Mouse (Mus musculus) cortical plate, adult 2 months (tissue): ENCODE measurements at regions not wholly inside any gene's neighbourhood (a gene's known extent, or its start where the extent isn't known, plus 50 kb on each side); places are given as distances from the start of the nearest gene placed in this dataset.

Experiments
- CTCF ChIP-seq: fragments of 200-500 bp; IDR thresholded peaks from 2 replicates; pipeline ENCODE4 v1.5.1; 2011; ENCODE audit warnings: mild to moderate bottlenecking, control low read depth, low read length; ENCODE audit not compliant: insufficient read depth; ENCODE audit errors: extremely low read depth
- POLR2A ChIP-seq: fragments of 200-500 bp; IDR thresholded peaks from 2 replicates; pipeline ENCODE4 v1.6.1; 2011; ENCODE audit warnings: mild to moderate bottlenecking, low read length, control low read depth; ENCODE audit not compliant: insufficient read depth; ENCODE audit errors: extremely low read depth

DNA sequence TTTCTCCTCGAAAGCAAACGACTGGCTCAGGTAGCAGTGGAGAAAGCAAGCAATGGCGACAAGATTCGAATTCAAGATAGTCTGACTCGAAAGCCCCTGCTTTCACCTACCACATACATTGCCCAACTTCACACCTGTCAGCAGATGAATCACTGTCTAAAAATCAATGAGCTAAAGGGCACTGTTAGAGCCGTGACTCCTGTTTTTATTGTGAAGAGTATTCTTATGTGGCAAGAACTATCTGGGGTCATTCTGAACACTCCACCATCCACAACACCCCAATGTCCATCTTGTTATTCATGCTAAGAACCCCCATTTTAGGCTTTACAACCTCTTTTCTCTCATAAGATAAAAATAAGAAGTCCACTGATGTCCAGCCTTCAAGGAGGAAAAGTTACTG is 144.1 kb downstream of the Barhl2 start:
- no peak for TF ChIP-seq CTCF
- no peak for TF ChIP-seq POLR2A
